Mouse (Mus musculus): ENCODE results near the gene Ugt1a6b.
"Not testable (repeated sequence)": the region's sequence is repeated elsewhere in the genome, so short reads cannot be mapped to it uniquely, and the experiment has no call there.

DNA sequence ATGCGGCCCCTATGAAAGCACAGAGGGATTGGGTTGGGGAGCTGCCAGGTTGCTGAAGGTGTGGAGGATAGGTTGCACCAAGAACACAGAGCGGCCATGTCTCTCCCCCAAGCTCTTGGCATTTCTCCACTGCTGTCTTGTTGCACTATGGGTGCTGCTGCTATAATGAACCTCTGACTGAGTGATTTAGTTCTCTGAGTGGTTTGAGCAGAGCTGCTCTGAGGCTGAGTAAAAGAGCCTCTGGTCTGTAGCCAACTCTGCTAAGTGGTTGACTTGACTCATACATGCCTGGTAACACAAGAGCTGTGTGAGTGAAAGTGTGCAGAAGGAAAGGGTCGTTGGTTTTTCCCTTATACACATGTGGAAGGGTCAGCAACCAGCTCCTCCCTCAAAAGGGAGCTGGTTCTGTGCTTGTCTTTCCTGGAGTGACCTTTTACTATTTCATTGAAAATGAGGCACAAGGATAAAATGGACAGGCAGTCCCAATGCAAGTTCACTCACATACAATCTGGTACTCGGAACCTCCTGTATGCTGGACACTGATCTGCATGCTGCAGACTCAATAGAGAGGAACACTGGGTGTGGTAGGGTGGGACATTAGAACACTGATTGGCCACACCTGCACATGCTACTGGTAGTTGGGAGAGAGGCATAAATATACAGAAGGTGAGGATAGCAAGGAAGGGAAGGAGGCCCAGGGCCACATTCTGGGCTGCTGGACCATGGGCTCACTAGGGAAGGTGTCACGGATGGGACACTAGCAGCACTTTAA is 831 bp downstream of the Ugt1a6b start:
- TF ChIP-seq CTCF (IDR thresholded peaks at IDR 0.05; ENCODE audit: insufficient read depth, low read length); POLR2A (IDR thresholded peaks at IDR 0.05; ENCODE audit: borderline replicate concordance, extremely low read depth, low read depth, low read length): not testable (repeated sequence)
